Mouse (Mus musculus): Measurements from ENCODE around the gene Timm10.
"Not testable (repeated sequence)": the region's sequence is repeated elsewhere in the genome, so short reads cannot be mapped to it uniquely, and the experiment has no call there.

The Timm10 gene

DNA sequence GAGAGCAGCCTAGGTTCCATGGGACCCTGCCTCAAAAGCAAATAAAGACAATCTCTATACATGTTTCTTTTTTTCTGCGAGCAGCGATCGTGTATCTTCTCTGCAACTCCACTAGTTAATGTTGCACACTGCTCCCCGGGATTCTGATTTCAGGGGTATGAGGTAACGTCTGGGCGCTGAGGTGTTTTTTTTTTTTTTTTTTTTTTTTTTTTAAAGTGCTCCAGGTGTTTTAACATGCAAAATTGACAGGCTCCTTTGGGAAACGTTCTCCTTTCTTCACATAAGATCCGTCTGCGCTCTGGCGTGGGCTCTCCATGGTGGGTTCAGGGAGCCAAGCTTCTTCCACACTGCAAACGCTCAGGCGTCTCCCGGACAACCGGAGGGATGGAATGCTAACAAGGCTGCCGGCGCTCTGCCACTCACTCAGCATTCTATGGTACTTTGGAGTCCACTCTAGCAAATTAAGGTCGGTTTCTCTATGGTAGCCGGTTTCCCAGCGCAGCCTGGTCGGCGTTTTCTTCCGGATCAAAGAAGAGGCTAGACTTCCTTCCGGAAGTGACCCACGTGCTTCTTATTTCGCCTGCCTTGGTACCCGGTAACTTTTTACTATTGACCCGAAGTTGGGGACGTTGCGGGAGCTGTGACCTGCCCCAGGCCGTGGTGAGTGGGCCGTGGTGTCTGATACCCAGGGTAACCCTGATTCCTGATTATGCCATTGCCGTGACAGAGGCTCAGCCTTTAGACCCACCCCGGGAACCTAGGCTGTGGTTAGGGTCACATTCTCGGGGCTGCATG, at the start of gene Timm10:
TSS of gene Timm10 (plus strand) at position 510 of the 795 bp plus-strand sequence.
- CTCF ChIA-PET: interaction anchor here (0.6 to 1.4 kb wide), 2 partner anchors 13 to 38 kb away, joined by 3 read pairs; no protein-coding TSS in a partner anchor

GRCm38 (mm10) chr2:84777706-84778105, 49.1 kb upstream of the Timm10 start:
- CTCF ChIA-PET: no interaction called here

DNA sequence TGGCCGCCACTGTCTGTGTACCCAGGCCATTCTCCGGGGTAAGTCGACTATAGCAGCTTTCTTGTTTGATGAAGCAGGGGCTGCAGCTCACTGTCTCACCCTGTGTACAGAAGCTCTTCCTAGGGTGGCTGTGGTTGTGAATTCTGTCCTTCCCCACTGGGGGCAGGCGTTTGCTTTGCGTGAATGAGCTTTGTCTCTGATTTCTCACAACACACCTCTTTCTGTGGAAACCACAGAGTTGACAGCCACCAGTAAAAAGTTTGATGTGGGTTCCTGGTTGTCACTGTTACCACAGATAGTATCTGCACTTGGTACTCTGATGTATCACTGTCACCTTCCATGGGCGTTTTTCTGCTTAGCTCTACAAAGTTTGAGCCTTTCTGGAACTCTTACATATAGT, 47.6 kb upstream of the Timm10 start:
- CTCF ChIA-PET: no interaction called here

DNA sequence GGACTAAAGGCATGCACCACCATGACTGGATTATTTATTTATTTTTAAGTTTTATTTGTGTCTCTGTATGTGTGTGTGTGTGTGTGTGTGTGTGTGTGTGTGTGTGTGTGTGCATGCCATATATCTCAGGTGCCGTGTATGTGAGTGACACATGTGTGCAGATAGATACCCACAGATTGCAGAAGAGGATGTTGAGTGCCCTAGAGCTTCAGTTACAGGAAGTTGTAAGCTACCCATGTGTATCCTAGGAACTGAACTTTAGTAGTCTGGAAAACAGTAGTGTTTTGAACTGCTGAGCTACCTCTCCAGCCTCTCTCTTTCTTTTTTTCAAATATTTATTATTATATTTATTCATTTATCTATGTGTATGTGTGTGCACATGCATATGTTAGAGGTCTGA, 43.5 kb upstream of the Timm10 start:
- CTCF ChIA-PET: no interaction called here

- CTCF ChIA-PET: no interaction called here
These were observed 42.8 kb upstream of the Timm10 start for GRCm38 (mm10) chr2:84783840-84784566.

DNA sequence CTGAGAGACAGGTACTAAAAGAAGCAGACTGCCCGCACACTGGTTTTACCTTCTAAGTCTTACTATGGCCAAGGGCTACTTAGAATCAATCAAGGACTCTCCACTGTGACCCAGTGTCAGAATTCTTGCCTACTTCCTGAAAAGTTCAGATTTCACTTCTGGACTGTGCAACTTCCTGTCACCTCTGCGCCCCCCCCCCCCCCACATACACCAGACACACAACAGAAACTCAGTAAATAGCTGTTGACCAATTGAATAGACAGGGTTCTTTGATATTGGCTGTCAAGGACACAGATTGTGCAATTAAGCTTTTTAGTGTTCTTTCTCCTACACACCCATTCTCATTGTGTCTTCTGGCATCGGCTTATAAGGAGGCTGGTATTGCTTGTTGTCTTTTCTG, 38.5 kb upstream of the Timm10 start:
- CTCF ChIA-PET: interaction anchor here (1.9 kb wide), 1 partner anchor 10 kb away, joined by 6 read pairs; the partner anchor contains the start of gene Ube2l6

- CTCF ChIA-PET: no interaction called here
These were observed 36.4 kb upstream of the Timm10 start for GRCm38 (mm10) chr2:84790418-84790817.

DNA sequence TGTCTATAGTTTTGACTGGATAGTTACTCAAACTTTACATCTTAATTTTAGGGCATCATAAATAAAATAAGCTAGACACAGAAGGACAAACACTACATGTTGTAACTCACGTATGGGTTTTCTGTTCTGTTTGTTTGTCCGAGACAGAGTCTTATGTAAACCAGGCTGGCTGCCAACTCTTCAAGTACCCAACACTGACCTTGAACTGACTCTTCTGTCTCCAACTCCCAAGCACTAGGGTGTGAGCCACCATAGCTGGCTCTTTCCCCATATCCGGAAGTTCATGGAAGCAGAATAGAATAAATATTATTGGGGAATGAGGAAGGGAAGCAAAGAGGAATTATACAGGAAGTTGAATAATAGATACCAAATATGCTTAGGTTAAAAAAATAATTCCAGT, 34.3 kb upstream of the Timm10 start:
- CTCF ChIA-PET: interaction anchor here (0.7 kb wide), 1 partner anchor 33 kb away, joined by 3 read pairs; no protein-coding TSS in a partner anchor

GRCm38 (mm10) chr2:84793154-84793553, 33.6 kb upstream of the Timm10 start:
- CTCF ChIA-PET: no interaction called here

- CTCF ChIA-PET: no interaction called here
These were observed 32.9 kb upstream of the Timm10 start for GRCm38 (mm10) chr2:84793871-84794270.

DNA sequence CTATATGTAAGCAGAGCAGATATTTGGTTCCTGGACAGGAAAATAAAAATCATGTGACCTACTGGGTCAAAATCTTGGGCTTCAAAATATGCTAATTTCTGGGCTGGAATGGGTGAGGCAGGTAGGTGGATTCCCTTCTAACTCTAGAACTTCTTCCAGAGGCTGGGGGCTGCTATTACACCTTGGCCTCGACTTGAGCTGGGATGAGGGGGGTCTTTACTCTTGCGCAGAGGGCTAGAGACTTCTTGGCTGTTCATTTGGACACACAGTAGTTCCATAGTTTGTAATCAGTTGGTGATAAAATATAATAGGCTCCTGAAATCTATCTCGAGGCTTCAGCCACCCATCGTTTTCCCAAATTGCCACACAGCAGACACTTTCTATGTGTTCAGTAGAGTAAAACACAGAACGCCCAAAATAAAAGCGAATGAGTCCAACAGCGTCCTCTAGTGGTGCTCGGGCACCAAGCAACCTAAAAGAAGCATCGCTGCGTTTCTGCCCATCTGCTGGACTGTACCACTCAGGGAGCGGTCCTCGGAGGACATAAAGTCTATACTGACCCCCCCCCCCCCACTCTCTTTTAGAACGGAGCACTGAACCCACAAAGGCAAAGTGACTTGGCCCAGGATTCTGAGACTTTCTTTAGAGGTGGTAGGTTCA, 28.8 kb upstream of the Timm10 start:
- CTCF ChIA-PET: interaction anchor here (0.5 to 1.6 kb wide), 6 partner anchors 10 to 388 kb away, joined by 3 to 11 read pairs (median 6); no protein-coding TSS in a partner anchor

GRCm38 (mm10) chr2:84798493-84798921, 28.3 kb upstream of the Timm10 start, which contains the start of gene Ube2l6:
Gene Ube2l6, plus strand, starts transcription at chr2:84798828.
- CTCF ChIA-PET: interaction anchor here (0.6 to 1.6 kb wide), 6 partner anchors 10 to 389 kb away, joined by 3 to 11 read pairs (median 5); no protein-coding TSS in a partner anchor

DNA sequence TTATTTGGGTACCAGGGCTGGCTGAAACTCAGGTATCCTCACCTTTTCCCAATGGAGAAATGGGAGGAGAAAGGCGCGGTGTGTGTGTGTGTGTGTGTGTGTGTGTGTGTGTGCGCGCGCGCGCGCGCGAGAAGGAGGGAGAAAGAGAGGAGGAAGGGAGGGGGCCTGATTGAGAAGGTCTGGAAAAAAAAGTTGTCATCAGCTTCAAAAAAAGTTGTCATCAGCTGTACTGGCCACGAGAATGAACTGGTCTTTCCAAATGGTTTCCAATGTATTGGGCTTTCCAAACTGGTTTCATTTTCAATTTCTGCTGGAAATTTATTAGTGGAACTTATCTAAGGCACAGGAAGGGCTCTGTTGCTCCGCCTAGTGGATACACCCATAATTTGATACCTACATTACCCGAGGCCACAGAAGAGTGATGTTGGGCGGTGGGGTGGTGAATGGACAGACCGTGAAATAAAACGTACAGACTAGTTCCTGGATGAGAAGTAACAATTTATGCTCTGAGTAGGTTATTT, 27.7 kb upstream of the Timm10 start:
- CTCF ChIA-PET: interaction anchor here (0.6 to 1.6 kb wide), 4 partner anchors 11 to 405 kb away, joined by 4 to 6 read pairs (median 4); no protein-coding TSS in a partner anchor

- CTCF ChIA-PET: interaction anchor here (0.7 kb wide), 1 partner anchor 346 kb away, joined by 3 read pairs; no protein-coding TSS in a partner anchor
These were observed 26.5 kb upstream of the Timm10 start for GRCm38 (mm10) chr2:84800304-84800703.

GRCm38 (mm10) chr2:84801223-84801622, 25.6 kb upstream of the Timm10 start:
- CTCF ChIA-PET: not testable (repeated sequence)

GRCm38 (mm10) chr2:84803963-84804362, 22.8 kb upstream of the Timm10 start:
- CTCF ChIA-PET: no interaction called here

DNA sequence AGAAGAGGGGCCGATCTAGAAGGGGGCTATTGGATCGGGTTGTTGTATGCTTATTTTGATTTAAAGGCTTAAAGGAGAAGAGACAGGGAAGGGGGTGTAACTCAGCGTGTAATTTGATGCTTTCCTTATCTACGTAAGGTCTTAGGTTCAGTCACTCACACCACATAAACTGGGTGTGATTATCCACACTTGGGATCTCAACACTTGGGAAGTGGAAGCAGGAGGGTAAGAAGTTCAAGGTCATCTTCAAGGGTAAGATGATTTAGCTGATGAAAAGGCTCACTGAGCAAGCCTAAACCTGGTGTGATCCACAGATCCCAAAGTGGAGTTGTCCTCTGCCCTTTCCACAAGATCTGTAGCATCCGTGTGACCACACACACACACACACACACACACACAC, 20.3 kb upstream of the Timm10 start:
- CTCF ChIA-PET: no interaction called here

DNA sequence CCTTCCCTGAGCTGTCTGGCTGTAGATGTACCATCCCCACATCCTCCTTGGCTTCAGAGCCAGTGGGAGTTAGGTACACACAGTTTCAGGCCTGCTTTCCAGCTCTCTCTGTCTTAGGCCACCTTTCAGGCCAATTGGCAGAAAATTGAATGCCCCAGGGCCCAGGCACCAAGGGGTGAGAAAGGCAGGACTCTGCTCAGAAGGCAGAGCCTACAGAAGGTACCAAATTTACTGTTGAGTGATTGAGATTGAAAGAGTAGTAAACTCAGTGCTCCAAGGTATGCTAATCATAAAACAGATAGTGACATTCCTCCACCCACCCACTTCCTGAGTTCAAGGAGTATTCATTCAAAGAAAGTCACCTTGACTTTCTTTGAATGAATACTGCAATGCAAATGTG, 17.5 kb upstream of the Timm10 start:
- CTCF ChIA-PET: no interaction called here

- CTCF ChIA-PET: no interaction called here
These were observed 16.3 kb upstream of the Timm10 start for GRCm38 (mm10) chr2:84810526-84810885.

GRCm38 (mm10) chr2:84810886-84811577, 15.8 kb upstream of the Timm10 start:
- CTCF ChIA-PET: no interaction called here

DNA sequence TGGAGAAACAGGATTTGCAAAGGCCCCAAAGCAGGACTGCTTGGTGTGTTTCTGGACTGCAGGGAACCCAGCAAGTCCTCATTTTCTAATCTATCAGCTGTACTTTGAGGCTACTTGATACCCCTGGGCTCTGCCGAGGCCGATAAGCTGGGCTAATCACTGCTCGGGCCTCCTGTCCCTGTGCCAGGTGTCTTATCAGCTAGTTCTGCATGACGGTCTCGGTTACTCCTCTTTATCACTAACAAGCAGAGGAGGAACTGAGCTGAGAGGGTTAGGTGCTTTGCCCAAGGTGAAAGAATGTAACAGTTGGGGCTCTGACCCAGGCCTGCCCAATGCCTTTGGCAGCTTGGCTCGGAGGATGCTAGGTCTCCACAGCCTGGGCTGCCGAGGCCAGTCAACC, 14.9 kb upstream of the Timm10 start:
- CTCF ChIA-PET: no interaction called here

Measured in spleen, embryonic (tissue).